Mouse (Mus musculus) lung, adult 2 months (tissue): ENCODE measurements around the gene Scml4.

Experiments used
- CTCF ChIP-seq: fragments of 200-500 bp; IDR thresholded peaks from 2 replicates; pipeline ENCODE4 v1.5.1; 2011; ENCODE audit warnings: mild to moderate bottlenecking, low read length, control low read depth; ENCODE audit not compliant: insufficient read depth
- POLR2A ChIP-seq: fragments of 200-500 bp; IDR thresholded peaks from 2 replicates; pipeline ENCODE4 v1.6.1; 2011; ENCODE audit warnings: low read depth, mild to moderate bottlenecking, control low read depth, low read length, borderline replicate concordance; ENCODE audit errors: extremely low read depth

GRCm38 (mm10) chr10:42952046-42952420 is 91.9 kb downstream of the Scml4 start:
- TF ChIP-seq POLR2A (no peak), CTCF (no peak)
